Mouse (Mus musculus): Measurements from ENCODE around the gene Gm4881. TPM values are rescaled to one million over a fixed set of nuclear protein-coding genes. Genes with fewer than 3 reads are reported as not detected.

The Gm4881 gene
- polyA plus RNA-seq, 1 experiment from 2014 or later, result 5.9 TPM

- Histone ChIP-seq H3K4me2 (replicated peaks) (peak overlapping the region; percentile 62), H3K36me3 (replicated peaks; ENCODE audit: control insufficient read depth, insufficient read depth) (no peaks in the 10 kb centered on the region), H3K9ac (no peak overlapping the region), H3K4me1 (replicated peaks; ENCODE audit: control insufficient read depth, insufficient read depth, low read length) (no peaks in the 10 kb centered on the region; the same call in 1 of the 2 replicates), H3K27me3 (ENCODE audit: control insufficient read depth, insufficient read depth, low read length) (peaks cover 87% of the 10 kb centered on the region), H3K9me3 (ENCODE audit: control insufficient read depth, low read length) (no peaks in the 10 kb centered on the region), H3K4me3 (replicated peaks; ENCODE audit: low read length) (peak overlapping the region; percentile 33), H3K27ac (no peak overlapping the region)
- no peak for ATAC-seq (ENCODE audit: low FRiP score)
- WGBS, result 6% methylated on average over 6 of the region's 6 CpGs
- no peak for DNase-seq (ENCODE audit: low spot score)
These were observed 653 bp downstream of the Gm4881 start for GRCm38 (mm10) chr7:24943641-24944040.

DNA sequence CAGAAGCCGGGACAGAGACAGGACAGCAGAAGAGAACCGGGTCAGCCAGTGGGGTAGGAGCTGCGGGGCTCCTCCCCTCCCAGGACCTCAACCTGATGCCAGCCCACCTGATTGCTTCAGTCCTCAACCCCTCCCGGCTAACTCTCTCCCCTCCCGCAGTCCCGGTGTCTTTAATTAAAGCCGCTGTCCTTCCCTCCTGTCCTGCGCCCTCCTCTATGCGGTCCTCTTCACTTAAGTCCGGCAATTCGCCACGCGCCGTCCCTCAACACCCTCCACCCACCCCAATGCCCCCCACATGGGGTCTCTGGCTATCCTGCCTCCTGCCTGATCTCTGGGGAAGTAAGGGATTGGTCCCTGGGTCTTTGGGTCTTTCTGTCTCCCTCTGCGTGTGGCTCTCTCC lies 12.6 kb downstream of the Gm4881 start:
- Histone ChIP-seq H3K9ac (no peak overlapping the region), H3K9me3 (ENCODE audit: control insufficient read depth, low read length) (no peaks in the 10 kb centered on the region), H3K27me3 (ENCODE audit: control insufficient read depth, insufficient read depth, low read length) (peaks cover 65% of the 10 kb centered on the region), H3K4me3 (replicated peaks; ENCODE audit: low read length) (no peak overlapping the region), H3K27ac (no peak overlapping the region), H3K4me2 (replicated peaks) (no peak overlapping the region; the same call in 1 of the 2 replicates), H3K36me3 (replicated peaks; ENCODE audit: control insufficient read depth, insufficient read depth) (peaks cover 6% of the 10 kb centered on the region; the same call in 1 of the 2 replicates), H3K4me1 (replicated peaks; ENCODE audit: control insufficient read depth, insufficient read depth, low read length) (peaks cover 17% of the 10 kb centered on the region)
- ATAC-seq (ENCODE audit: low FRiP score) (no peak), DNase-seq (ENCODE audit: low spot score) (no peak)
- WGBS, result 1% methylated on average over 15 of the region's 15 CpGs

GRCm38 (mm10) chr7:24930475-24930874 lies 13.8 kb downstream of the Gm4881 start:
- Histone ChIP-seq H3K27ac (no peak overlapping the region), H3K27me3 (ENCODE audit: control insufficient read depth, insufficient read depth, low read length) (peaks cover 65% of the 10 kb centered on the region), H3K4me1 (replicated peaks; ENCODE audit: control insufficient read depth, insufficient read depth, low read length) (peaks cover 17% of the 10 kb centered on the region), H3K9me3 (ENCODE audit: control insufficient read depth, low read length) (no peaks in the 10 kb centered on the region), H3K4me3 (replicated peaks; ENCODE audit: low read length) (no peak overlapping the region), H3K4me2 (replicated peaks) (no peak overlapping the region), H3K36me3 (replicated peaks; ENCODE audit: control insufficient read depth, insufficient read depth) (peaks cover 18% of the 10 kb centered on the region), H3K9ac (no peak overlapping the region)
- ATAC-seq (ENCODE audit: low FRiP score), result no peak
- no peak for DNase-seq (ENCODE audit: low spot score)
- WGBS, result 33% methylated on average over 6 of the region's 6 CpGs

DNA sequence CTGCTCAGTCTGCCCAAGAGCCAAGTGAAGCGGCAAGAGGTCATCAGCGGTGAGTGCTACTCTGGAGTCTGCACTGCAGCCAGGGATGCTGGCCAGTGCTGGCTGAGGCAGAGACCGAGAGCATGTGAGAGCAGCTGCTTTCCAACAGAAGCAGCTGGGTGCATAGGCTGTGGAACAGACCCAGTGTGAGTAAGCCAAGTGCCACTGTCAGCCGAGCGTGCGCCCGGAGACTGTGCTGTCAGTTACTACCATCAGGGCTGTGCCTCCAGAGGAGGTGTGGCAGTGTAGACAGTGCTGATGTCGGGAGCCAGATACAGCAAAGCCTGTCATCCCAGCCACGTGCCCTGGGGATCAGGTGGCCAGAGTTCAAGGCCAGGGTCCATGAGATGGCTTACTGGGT lies 24.6 kb downstream of the Gm4881 start:
- DNase-seq (ENCODE audit: low spot score), result no peak
- no peak overlapping the region for H3K4me2 ChIP-seq (replicated peaks)
- H3K4me3 ChIP-seq (replicated peaks; ENCODE audit: low read length), result no peak overlapping the region
- no peaks in the 10 kb centered on the region for H3K4me1 ChIP-seq (replicated peaks; ENCODE audit: control insufficient read depth, insufficient read depth, low read length)
- H3K27ac ChIP-seq, result no peak overlapping the region
- H3K9ac ChIP-seq, result no peak overlapping the region
- ATAC-seq (ENCODE audit: low FRiP score), result no peak
- H3K36me3 ChIP-seq (replicated peaks; ENCODE audit: control insufficient read depth, insufficient read depth), result peaks cover 79% of the 10 kb centered on the region
- WGBS, result 89% methylated on average over 9 of the region's 9 CpGs
- no peaks in the 10 kb centered on the region for H3K9me3 ChIP-seq (ENCODE audit: control insufficient read depth, low read length)
- H3K27me3 ChIP-seq (ENCODE audit: control insufficient read depth, insufficient read depth, low read length), result no peaks in the 10 kb centered on the region

- 95% methylated on average over 20 of the region's 20 CpGs for WGBS
- ATAC-seq (ENCODE audit: low FRiP score) (0 out of 2 replicates have a peak, but pooled peaks have one; percentile 26), DNase-seq (ENCODE audit: low spot score) (no peak)
- Histone ChIP-seq H3K4me1 (replicated peaks; ENCODE audit: control insufficient read depth, insufficient read depth, low read length) (no peaks in the 10 kb centered on the region), H3K4me3 (replicated peaks; ENCODE audit: low read length) (no peak overlapping the region), H3K9ac (no peak overlapping the region), H3K4me2 (replicated peaks) (no peak overlapping the region), H3K27ac (no peak overlapping the region), H3K9me3 (ENCODE audit: control insufficient read depth, low read length) (no peaks in the 10 kb centered on the region), H3K36me3 (replicated peaks; ENCODE audit: control insufficient read depth, insufficient read depth) (peaks cover 70% of the 10 kb centered on the region), H3K27me3 (ENCODE audit: control insufficient read depth, insufficient read depth, low read length) (no peaks in the 10 kb centered on the region)
These were observed 25.5 kb downstream of the Gm4881 start for GRCm38 (mm10) chr7:24918763-24919323.

DNA sequence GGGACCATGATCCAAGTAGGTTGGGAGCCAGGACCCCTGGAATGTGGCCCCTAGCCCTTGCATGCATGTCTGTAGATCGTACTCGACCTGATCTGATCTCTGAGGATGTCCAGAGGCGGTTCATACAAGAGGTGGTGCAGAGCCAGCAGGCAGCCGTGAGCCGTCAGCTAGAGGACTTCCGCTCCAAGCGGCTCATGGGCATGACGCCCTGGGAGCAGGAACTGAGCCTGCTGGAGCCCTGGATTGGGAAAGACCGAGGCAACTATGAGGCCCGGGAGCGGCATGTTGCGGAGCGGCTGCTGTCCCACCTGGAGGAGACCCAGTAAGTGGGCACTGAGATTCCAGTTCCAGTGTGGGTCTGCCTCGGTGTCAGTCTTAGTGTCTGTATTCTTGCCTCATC lies 31.8 kb downstream of the Gm4881 start:
- Histone ChIP-seq H3K27me3 (ENCODE audit: control insufficient read depth, insufficient read depth, low read length) (no peaks in the 10 kb centered on the region), H3K27ac (no peak overlapping the region), H3K4me3 (replicated peaks; ENCODE audit: low read length) (no peak overlapping the region), H3K4me1 (replicated peaks; ENCODE audit: control insufficient read depth, insufficient read depth, low read length) (no peaks in the 10 kb centered on the region), H3K9me3 (ENCODE audit: control insufficient read depth, low read length) (no peaks in the 10 kb centered on the region), H3K9ac (no peak overlapping the region), H3K4me2 (replicated peaks) (no peak overlapping the region), H3K36me3 (replicated peaks; ENCODE audit: control insufficient read depth, insufficient read depth) (peaks cover 48% of the 10 kb centered on the region)
- DNase-seq (ENCODE audit: low spot score) (no peak), ATAC-seq (ENCODE audit: low FRiP score) (no peak)
- 92% methylated on average over 14 of the region's 14 CpGs for WGBS

DNA sequence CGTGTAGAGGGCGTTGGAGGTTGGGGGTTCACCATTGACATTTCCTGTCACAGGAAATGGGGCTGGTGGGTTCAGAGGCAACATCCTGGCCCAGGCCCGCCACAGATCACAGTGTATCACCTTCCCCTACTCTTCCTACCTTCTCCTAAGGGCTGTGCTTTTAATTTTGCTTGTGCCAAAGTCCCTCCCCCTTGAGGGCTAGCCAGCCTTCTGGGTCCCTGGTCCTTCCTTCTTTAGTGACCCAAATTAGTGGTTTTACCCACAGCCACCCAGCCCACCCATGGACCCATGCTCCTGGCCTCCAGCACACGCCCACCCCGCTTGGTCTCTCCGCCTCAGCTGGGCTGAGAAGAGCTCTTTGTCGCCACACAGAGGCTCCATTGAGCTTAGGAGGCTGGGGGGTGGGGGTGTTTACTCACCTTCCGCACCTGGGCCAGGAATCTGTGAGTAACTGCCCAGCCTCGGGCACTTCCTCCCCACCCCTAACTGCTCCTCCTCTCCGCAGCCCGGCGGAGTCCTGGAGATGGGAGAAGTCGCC lies 37.0 kb downstream of the Gm4881 start:
- 38% methylated on average over 13 of the region's 13 CpGs for WGBS

DNA sequence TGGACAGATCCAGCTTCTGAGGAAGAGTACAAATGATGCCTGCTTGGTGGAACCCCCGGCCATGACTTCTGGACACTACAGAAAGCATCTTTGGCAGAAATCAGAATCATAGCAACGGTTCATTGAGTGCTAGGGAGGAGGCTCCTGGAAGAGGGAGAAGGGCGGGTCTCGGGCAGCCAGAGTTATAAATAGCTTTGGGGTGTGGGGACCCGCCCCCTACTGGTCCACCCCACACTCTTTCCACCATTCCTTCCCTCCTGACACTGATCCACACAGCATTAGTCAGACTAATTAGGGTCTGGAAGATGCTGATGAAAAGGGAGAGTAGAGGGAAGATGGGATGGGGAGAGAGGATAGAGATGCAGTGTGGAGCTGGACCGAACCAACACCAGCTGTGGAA lies 37.7 kb downstream of the Gm4881 start:
- ATAC-seq (ENCODE audit: low FRiP score) (no peak), DNase-seq (ENCODE audit: low spot score) (no peak)
- peaks cover 19% of the 10 kb centered on the region for H3K36me3 ChIP-seq (replicated peaks; ENCODE audit: control insufficient read depth, insufficient read depth)
- H3K4me2 ChIP-seq (replicated peaks), result no peak overlapping the region
- peaks cover 23% of the 10 kb centered on the region for H3K4me1 ChIP-seq (replicated peaks; ENCODE audit: control insufficient read depth, insufficient read depth, low read length)
- H3K4me3 ChIP-seq (replicated peaks; ENCODE audit: low read length), result no peak overlapping the region
- 44% methylated on average over 6 of the region's 6 CpGs for WGBS
- H3K27ac ChIP-seq, result no peak overlapping the region
- H3K9me3 ChIP-seq (ENCODE audit: control insufficient read depth, low read length), result no peaks in the 10 kb centered on the region
- no peaks in the 10 kb centered on the region for H3K27me3 ChIP-seq (ENCODE audit: control insufficient read depth, insufficient read depth, low read length)
- H3K9ac ChIP-seq, result no peak overlapping the region

More for the DNA sequence above, 37.0 kb downstream of the Gm4881 start:
- no peak overlapping the region; the same call in 1 of the 2 replicates for H3K9ac ChIP-seq
- H3K4me2 ChIP-seq (replicated peaks), result no peak overlapping the region
- H3K27ac ChIP-seq, result no peak overlapping the region
- ATAC-seq (ENCODE audit: low FRiP score), result no peak
- H3K36me3 ChIP-seq (replicated peaks; ENCODE audit: control insufficient read depth, insufficient read depth), result peaks cover 26% of the 10 kb centered on the region
- no peak for DNase-seq (ENCODE audit: low spot score)
- H3K4me1 ChIP-seq (replicated peaks; ENCODE audit: control insufficient read depth, insufficient read depth, low read length), result peaks cover 23% of the 10 kb centered on the region
- no peaks in the 10 kb centered on the region for H3K9me3 ChIP-seq (ENCODE audit: control insufficient read depth, low read length)
- H3K4me3 ChIP-seq (replicated peaks; ENCODE audit: low read length), result no peak overlapping the region
- H3K27me3 ChIP-seq (ENCODE audit: control insufficient read depth, insufficient read depth, low read length), result no peaks in the 10 kb centered on the region

GRCm38 (mm10) chr7:24904936-24905335 lies 39.4 kb downstream of the Gm4881 start:
- peak overlapping the region; percentile 56 for H3K4me3 ChIP-seq (replicated peaks; ENCODE audit: low read length)
- H3K4me1 ChIP-seq (replicated peaks; ENCODE audit: control insufficient read depth, insufficient read depth, low read length), result peaks cover 23% of the 10 kb centered on the region
- no peaks in the 10 kb centered on the region for H3K27me3 ChIP-seq (ENCODE audit: control insufficient read depth, insufficient read depth, low read length)
- H3K9me3 ChIP-seq (ENCODE audit: control insufficient read depth, low read length), result no peaks in the 10 kb centered on the region
- peaks cover 12% of the 10 kb centered on the region; the same call in 1 of the 2 replicates for H3K36me3 ChIP-seq (replicated peaks; ENCODE audit: control insufficient read depth, insufficient read depth)
- peak overlapping the region; percentile 86 for H3K4me2 ChIP-seq (replicated peaks)
- ATAC-seq (ENCODE audit: low FRiP score) (no peak), DNase-seq (ENCODE audit: low spot score) (peak; percentile 65)
- peak overlapping the region; percentile 80; the same call in 1 of the 2 replicates for H3K27ac ChIP-seq
- WGBS, result 13% methylated on average over 3 of the region's 3 CpGs
- peak overlapping the region; percentile 78 for H3K9ac ChIP-seq

All from hindbrain, embryonic 14.5 days (tissue).